Mouse (Mus musculus) lung, postnatal 0 days (tissue): ENCODE measurements around the gene Mpl. TPM values are rescaled to one million over a fixed set of nuclear protein-coding genes. Genes with fewer than 3 reads are reported as not detected.

ENCODE experiments used
- ATAC-seq: fragments of 200-750 bp; cut with Nextera tagmentation; 2 replicates; pipeline ENCODE4 v1.8.0; 2017; ENCODE audit warnings: moderate library complexity
- DNase-seq: peaks from one replicate; pipeline ENCODE4 v3.0.0-alpha.2; 2016; ENCODE audit warnings: low spot score
- H3K27ac ChIP-seq: fragments of 300-500 bp; sonication (generic); 2 replicates; pipeline ENCODE4 v1.5.1; 2014; ENCODE audit warnings: antibody characterized with exemption, mild to moderate bottlenecking, low read length, mixed read lengths
- H3K27me3 ChIP-seq: fragments of 300-500 bp; sonication (generic); replicated peaks from 2 replicates; pipeline ENCODE4 v1.6.1; 2014; ENCODE audit warnings: low read length, mixed read lengths; ENCODE audit not compliant: insufficient read depth
- H3K36me3 ChIP-seq: fragments of 300-500 bp; sonication (generic); 2 replicates; pipeline ENCODE4 v1.6.1; 2014; ENCODE audit warnings: low read length, mixed read lengths; ENCODE audit not compliant: insufficient read depth
- H3K4me1 ChIP-seq: fragments of 300-500 bp; sonication (generic); 2 replicates; pipeline ENCODE4 v1.6.1; 2014; ENCODE audit warnings: antibody characterized with exemption, low read depth, low read length, mixed read lengths; ENCODE audit not compliant: insufficient read depth
- H3K4me2 ChIP-seq: fragments of 300-500 bp; sonication (generic); replicated peaks from 2 replicates; pipeline ENCODE4 v1.6.1; 2014; ENCODE audit warnings: low read depth, mild to moderate bottlenecking, low read length, moderate library complexity, mixed read lengths
- H3K4me3 ChIP-seq: fragments of 300-500 bp; sonication (generic); 2 replicates; pipeline ENCODE4 v1.5.1; 2014; ENCODE audit warnings: low read depth, low read length
- H3K9ac ChIP-seq: fragments of 300-500 bp; sonication (generic); replicated peaks from 2 replicates; pipeline ENCODE4 v1.6.1; 2014; ENCODE audit warnings: low read depth, mild to moderate bottlenecking
- H3K9me3 ChIP-seq: fragments of 300-500 bp; sonication (generic); 2 replicates; pipeline ENCODE4 v1.6.1; 2016; ENCODE audit warnings: low read length, mixed read lengths
- CTCF ChIP-seq: IDR thresholded peaks from 2 replicates; pipeline ENCODE4 v1.5.1; 2016; ENCODE audit warnings: antibody characterized with exemption, mild to moderate bottlenecking
- EP300 ChIP-seq: IDR thresholded peaks from 2 replicates; pipeline ENCODE4 v1.6.1; 2016; ENCODE audit warnings: antibody characterized with exemption, mild to moderate bottlenecking, control low read depth
- WGBS: fragments of 180-500 bp; shearing (Covaris S2); extraction: QIAGEN DNeasy Blood & Tissue Kit; methylation state at CpG from one replicate; pipeline ENCODE4 v1.1.7; 2014; 5-methylcytosine and 5-hydroxymethylcytosine counted together
- polyA plus RNA-seq: library from polyadenylated mRNA; unstranded; fragments of >200 nt; fragmentation: Nextera tagmentation; extraction: Ambion mirVana; gene quantifications from 2 replicates; pipeline ENCODE4 v1.2.1, GENCODE M21; 2015

Mpl gene
- polyA plus RNA-seq, 1 experiment from 2014 or later: 1.1 TPM

DNA sequence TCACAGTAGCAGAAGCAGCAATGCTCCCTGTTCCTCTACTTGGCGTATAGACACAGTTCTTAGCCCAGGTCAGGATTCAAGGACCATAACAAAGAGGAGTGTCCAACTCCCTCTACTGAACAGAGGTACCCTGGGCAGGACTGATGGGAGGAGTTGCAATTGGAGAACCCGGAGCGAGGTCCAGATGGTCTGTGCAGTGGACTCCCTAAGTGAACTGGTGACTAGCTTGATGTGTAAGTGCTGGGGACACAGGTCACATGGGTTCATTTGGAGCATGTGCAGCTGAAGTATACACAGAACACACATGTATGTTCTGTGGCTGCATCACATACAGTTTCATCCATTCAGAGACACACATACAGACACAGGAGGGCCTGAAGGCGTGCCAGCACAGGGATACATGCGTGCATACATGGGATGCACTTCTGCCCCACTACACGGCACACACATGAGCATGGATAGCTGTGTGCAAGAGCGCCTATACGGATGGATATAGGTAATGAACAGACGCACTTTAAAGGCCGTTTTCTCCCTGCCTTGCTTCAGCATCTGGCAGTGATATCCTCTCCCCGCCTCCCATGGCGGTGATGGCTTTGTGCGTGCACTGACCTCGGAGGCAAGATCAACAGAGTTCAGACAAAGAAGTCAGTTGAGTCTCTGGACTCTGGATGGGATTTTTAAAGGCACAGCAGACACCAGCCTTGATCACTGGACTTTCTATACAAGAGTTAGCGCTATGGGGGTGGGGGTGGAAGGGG, 19.6 kb upstream of the Mpl start:
- H3K4me3 ChIP-seq: no peak overlapping the region
- H3K9ac ChIP-seq: no peak overlapping the region
- DNase-seq: no peak
- H3K4me1 ChIP-seq: no peaks in the 10 kb centered on the region
- H3K27me3 ChIP-seq: no peaks in the 10 kb centered on the region
- 63% methylated on average over 15 of the region's 15 CpGs for WGBS
- no peak overlapping the region for H3K4me2 ChIP-seq
- H3K36me3 ChIP-seq: no peaks in the 10 kb centered on the region
- TF ChIP-seq EP300 (no peak), CTCF (no peak)
- H3K9me3 ChIP-seq: no peaks in the 10 kb centered on the region
- no peak overlapping the region for H3K27ac ChIP-seq
- no peak for ATAC-seq

DNA sequence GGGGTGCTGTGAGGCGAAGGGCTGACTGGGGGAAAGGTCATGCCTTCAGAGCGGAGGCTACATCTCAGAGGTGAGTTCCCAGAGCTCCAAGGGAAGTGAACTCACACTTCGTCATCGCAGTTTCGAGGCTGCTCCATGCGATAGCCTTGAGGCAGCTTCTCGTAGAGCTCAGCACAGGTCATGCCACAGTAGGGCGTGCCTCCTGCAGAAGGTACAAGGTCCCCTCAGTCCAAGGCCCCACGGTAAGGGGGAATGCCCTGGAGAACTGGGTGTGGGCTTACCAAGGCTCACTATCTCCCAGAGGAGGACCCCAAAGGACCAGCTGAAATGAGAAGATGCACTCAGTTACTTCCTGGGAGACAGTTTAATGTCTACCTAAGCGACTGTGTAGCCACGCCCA, 15.4 kb upstream of the Mpl start:
- no peak overlapping the region for H3K27ac ChIP-seq
- H3K4me1 ChIP-seq: no peaks in the 10 kb centered on the region
- H3K9me3 ChIP-seq: no peaks in the 10 kb centered on the region
- no peak overlapping the region for H3K9ac ChIP-seq
- H3K27me3 ChIP-seq: no peaks in the 10 kb centered on the region
- 85% methylated on average over 11 of the region's 11 CpGs for WGBS
- no peak overlapping the region for H3K4me3 ChIP-seq
- no peak overlapping the region for H3K4me2 ChIP-seq
- DNase-seq (no peak), ATAC-seq (no peak)
- H3K36me3 ChIP-seq: no peaks in the 10 kb centered on the region
- no peak for TF ChIP-seq EP300
- no peak for TF ChIP-seq CTCF

DNA sequence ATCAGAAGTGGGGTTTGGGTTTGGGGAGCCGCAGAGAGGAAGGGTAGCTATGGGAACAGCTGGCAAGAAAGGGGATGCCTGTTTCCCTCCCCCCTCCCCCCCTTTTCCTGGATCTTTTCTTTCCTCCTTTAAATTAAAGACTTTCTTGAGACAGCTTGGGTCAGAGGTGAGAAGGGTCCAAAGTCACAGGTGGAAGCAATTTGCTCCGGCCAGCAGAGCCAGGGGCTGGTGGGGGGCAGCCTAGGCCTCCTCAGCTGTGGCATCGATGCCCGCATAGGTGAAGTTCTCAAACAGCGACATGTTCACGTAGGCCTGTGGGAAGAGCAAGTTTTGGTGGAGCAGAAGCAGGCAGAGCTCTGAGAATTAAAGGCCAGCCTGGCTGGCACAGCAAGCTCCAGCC, 14.0 kb upstream of the Mpl start:
- no peak overlapping the region for H3K4me3 ChIP-seq
- no peaks in the 10 kb centered on the region for H3K9me3 ChIP-seq
- no peak for ATAC-seq

DNA sequence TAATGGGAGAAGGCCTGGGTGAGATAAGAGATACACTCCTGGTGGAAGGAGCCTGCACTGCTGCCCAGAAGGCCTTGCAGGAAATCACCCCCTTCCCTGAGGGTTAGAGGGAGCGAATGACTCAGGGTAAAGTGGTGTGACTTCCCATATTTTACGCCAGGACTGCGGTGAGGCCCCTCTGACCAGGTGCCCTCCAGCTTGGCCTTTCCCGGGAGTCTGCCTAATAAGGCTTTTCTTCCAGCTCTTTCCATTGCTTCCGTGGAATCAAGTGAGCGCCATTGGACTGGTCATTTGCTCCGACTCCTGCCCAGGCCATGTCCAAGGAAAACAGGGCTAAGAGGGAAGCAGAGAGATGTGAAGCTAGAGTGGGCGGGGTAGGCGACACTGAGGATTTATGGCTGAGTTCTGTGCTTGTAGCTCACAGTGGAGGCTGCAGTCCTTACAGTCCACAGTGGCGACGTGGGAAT, 8.4 kb upstream of the Mpl start:
- peak; percentile 57 for ATAC-seq
- Histone ChIP-seq H3K9ac (no peak overlapping the region), H3K4me3 (no peak overlapping the region), H3K27ac (no peak overlapping the region), H3K4me1 (no peaks in the 10 kb centered on the region), H3K9me3 (no peaks in the 10 kb centered on the region), H3K36me3 (no peaks in the 10 kb centered on the region), H3K4me2 (no peak overlapping the region), H3K27me3 (no peaks in the 10 kb centered on the region)
- peak; percentile 43 for DNase-seq
- TF ChIP-seq EP300 (no peak), CTCF (no peak)
- WGBS: 36% methylated on average over 10 of the region's 11 CpGs

More for the DNA sequence above, 14.0 kb upstream of the Mpl start:
- H3K4me1 ChIP-seq: no peaks in the 10 kb centered on the region
- H3K9ac ChIP-seq: no peak overlapping the region
- WGBS: 69% methylated on average over 6 of the region's 6 CpGs
- no peak overlapping the region for H3K4me2 ChIP-seq
- H3K27ac ChIP-seq: no peak overlapping the region
- no peaks in the 10 kb centered on the region for H3K27me3 ChIP-seq
- H3K36me3 ChIP-seq: no peaks in the 10 kb centered on the region
- no peak for DNase-seq
- TF ChIP-seq EP300: no peak
- TF ChIP-seq CTCF: no peak

DNA sequence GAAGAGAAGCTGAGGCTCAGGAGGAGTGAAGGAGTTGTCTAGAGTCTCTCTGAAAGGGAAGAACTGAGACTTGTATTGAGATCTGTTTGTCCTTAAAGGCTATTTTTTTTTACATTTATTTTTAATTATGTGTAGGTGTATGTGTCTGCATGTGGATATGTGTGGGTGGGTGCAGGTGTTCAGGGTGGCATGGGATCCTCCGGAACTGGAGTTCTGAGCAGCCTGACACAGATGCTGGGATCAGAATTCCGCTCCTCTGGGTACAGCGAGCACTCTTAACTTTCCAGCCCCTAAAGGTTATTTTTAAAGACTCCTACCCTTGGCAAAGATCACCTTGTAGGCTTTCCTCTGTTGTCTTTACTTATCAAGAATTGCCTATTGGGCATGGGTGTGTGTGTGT, 7.6 kb upstream of the Mpl start:
- no peaks in the 10 kb centered on the region for H3K4me1 ChIP-seq
- H3K9me3 ChIP-seq: no peaks in the 10 kb centered on the region
- no peak overlapping the region for H3K9ac ChIP-seq
- H3K27me3 ChIP-seq: no peaks in the 10 kb centered on the region
- H3K4me3 ChIP-seq: no peak overlapping the region
- no peak overlapping the region for H3K4me2 ChIP-seq
- ATAC-seq (no peak), DNase-seq (no peak)
- H3K36me3 ChIP-seq: no peaks in the 10 kb centered on the region
- WGBS: 74% methylated on average over 3 of the region's 3 CpGs
- H3K27ac ChIP-seq: no peak overlapping the region
- no peak for TF ChIP-seq EP300
- TF ChIP-seq CTCF: no peak

DNA sequence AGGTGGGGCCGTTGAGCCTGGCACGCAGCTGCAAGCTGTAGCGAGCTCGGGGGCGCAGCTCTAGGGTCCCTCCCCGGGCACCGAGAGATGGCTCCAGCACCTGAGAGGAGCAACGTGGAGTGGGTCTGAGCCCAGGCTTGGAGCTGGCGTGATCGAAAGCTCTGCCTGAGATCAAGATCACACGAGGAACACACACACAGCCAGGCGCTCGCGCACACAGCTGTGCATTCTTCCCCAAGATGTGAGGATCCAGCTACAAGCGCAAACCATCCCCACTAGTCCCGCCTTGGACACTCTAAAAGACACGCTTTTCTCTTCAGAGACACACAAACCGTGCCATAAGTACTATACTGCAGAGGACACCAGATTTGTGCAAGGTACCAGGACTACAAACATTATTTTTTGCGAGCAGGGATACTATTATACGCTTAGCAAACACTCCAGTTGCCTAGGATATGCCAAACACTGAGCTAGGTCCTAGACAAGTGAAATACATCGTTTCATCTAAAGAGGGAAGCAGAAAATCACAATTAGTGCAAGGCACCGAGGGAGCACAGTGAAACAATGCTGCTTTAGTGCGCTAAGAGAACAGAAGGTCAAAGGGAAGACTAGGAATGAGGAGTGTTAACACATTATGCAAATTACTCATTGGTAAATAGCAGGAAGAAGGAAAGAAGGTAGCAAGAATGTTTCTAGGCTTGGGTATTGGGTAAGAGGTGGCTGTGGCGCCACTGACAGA, 10.7 kb downstream of the Mpl start:
- peak; percentile 64 for DNase-seq
- H3K27ac ChIP-seq: no peak overlapping the region
- H3K36me3 ChIP-seq: no peaks in the 10 kb centered on the region
- WGBS: 26% methylated on average over 24 of the region's 24 CpGs
- TF ChIP-seq EP300 (no peak), CTCF (peak; percentile 19; the same call in 1 of the 2 replicates)
- peak overlapping the region; percentile 59 for H3K4me2 ChIP-seq
- ATAC-seq: peak; percentile 31
- peaks cover 7% of the 10 kb centered on the region; the same call in 1 of the 2 replicates for H3K4me1 ChIP-seq
- no peak overlapping the region; the same call in 1 of the 2 replicates for H3K9ac ChIP-seq
- no peaks in the 10 kb centered on the region for H3K27me3 ChIP-seq
- H3K4me3 ChIP-seq: peak overlapping the region; percentile 27
- H3K9me3 ChIP-seq: no peaks in the 10 kb centered on the region
